Mouse (Mus musculus): ENCODE results near the gene Pdcd4.
"Not testable (repeated sequence)": the region's sequence is repeated elsewhere in the genome, so short reads cannot be mapped to it uniquely, and the experiment has no call there.

The Pdcd4 gene

GRCm38 (mm10) chr19:53945171-53946042 is 53.4 kb downstream of the Pdcd4 start:
- peak; percentile 29 for DNase-seq (ENCODE audit: low spot score)

DNA sequence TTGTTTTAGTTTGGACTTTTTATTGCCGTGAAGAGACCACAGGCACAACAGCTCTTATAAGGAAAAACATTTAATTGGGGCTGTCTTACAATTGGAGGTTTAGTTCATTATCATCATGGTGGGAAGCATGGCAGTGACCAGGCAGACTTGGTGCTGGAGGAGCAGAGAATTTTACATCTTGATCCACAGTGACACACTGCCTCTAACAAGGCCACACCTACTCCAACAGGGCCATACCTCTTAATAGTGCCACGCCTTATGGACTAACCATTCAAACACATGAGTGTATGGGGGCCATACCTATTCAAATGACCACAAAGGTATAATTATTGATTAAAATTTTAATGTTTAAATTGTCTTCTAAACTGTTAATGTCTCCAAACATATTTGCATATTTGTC is 65.5 kb downstream of the Pdcd4 start:
- no peak for DNase-seq (ENCODE audit: low spot score)

GRCm38 (mm10) chr19:53962511-53962910 is 70.5 kb downstream of the Pdcd4 start:
- DNase-seq (ENCODE audit: low spot score) = no peak

DNA sequence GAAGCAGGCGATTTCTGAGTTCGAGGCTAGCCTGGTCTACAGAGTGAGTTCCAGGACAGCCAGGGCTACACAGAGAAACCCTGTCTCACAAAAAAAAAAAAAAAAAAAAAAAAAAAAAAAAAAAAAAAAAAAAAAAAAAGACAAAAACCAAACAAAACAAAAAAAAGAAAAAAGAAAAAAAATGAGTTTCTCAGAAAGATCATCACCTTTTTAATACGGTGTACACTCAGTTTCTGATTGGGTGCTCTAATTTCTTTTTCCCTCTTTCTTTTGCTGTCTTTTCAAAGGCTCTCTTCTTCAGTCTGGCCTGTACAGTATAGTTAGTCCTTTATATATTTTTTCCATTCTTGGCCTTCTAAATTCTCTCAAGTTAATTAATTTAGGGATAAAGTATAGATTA is 72.3 kb downstream of the Pdcd4 start:
- not testable (repeated sequence) for DNase-seq (ENCODE audit: low spot score)

- DNase-seq (ENCODE audit: low spot score) = no peak
These were observed 73.0 kb downstream of the Pdcd4 start for GRCm38 (mm10) chr19:53964910-53965633.

GRCm38 (mm10) chr19:53969226-53969625 is 77.2 kb downstream of the Pdcd4 start:
- no peak for DNase-seq (ENCODE audit: low spot score)

- no peak for DNase-seq (ENCODE audit: low spot score)
These were observed 79.9 kb downstream of the Pdcd4 start for GRCm38 (mm10) chr19:53971938-53972337.

GRCm38 (mm10) chr19:53973656-53974055 is 81.6 kb downstream of the Pdcd4 start:
- no peak for DNase-seq (ENCODE audit: low spot score)

All from ovary, adult 18-20 months (tissue).